Mouse (Mus musculus): Measurements from ENCODE around the gene Stk10. TPM values are rescaled to one million over a fixed set of nuclear protein-coding genes. Genes with fewer than 3 reads are reported as not detected.

Gene Stk10
- 7.0 TPM for polyA plus RNA-seq (2014; fragmentation: Illumina TruSeq; extraction: RNeasy Lipid Tissue Mini Kit (QIAGEN cat#74804); ENCODE audit: low read depth, low replicate concordance)

GRCm38 (mm10) chr11:32532765-32533481, at the start of gene Stk10:
TSS of gene Stk10 (plus strand) at chr11:32533305.

DNA sequence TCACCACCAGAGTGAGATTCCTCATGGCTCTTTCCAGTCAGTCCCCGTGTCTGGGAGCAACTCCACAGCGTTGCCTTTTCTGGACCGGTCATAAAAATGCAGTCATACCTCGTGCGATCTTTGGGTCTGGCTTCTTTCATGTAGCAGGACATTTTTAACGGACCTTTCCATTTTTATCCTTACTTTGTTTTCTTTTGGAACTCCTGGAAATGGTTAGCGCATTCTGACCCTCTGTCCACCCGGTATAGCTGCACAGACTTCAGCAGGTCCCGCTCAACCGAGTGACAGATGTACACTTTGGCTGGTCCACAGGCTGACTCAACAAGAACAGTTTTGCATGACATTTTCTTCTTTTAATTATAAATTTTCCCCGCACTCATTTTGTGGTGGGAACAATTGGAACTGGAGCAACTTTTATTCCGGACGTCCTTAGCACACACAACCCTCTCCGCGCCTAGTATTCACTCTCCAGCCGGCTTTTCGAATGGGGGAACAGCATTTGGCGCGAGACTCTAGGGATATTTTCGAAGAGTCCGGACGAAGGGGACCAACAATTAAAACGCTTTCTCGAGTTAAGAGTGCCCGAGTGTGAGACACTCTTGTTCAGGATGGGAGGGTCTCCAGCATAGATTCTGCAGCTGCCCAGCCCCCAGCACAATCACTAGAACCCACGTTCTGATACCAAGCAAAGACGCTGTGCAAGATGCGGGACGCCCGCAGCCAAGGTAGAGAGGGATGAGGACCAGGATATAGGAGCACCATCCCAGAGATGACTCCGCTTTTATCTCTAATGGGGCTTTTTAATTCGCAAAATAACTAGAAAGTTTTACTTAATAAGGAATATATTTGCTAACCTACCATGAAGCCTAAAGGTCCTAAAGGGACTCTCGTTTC, 987 bp upstream of the Stk10 start, which contains the start of gene Efcab9:
TSS of gene Efcab9 (minus strand) at position 211 of the 894 bp plus-strand sequence.

DNA sequence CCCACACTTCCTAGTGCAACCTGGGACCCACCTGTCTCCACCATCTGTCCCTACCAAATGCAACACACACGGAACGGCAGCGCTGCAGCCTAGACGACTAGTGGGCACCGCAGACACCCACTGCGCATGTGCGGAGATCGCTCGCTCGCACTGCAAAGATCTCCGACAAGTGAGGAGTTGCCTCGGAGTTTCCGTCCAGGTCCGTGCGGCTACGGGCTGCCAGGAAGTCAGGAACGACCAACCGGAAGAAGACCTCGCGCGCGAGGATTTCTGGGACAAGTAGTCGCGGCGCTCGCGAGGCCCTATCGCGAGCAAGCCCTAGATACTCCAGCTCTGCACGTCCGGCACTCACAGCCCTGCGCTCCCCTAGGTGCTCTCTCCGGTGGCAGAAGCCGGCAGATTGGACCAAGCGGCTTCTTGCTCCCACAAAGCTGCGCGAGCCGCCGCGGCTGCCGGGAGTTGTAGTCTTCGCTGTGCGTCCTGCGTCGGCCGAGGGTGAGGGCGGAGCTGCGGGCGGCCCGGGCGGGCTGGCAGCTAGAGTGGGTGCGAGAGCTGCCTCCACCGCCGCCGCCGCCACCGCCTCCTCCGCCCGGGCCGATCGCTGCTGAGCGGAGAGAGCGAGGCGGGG, 109.3 kb downstream of the Stk10 start, which contains the start of gene Fbxw11:
TSS of gene Fbxw11 (plus strand) at position 476 of the 628 bp plus-strand sequence.

Other genes starting within 250 kb of the Stk10 start
- 2,402 TPM for gene Hba-a1, start 249.8 kb upstream of the Stk10 start, polyA plus RNA-seq (2014; fragmentation: Illumina TruSeq; extraction: RNeasy Lipid Tissue Mini Kit (QIAGEN cat#74804); ENCODE audit: low read depth, low replicate concordance)
- not detected for gene Hbq1b, start 246.3 kb upstream of the Stk10 start, polyA plus RNA-seq (2014; fragmentation: Illumina TruSeq; extraction: RNeasy Lipid Tissue Mini Kit (QIAGEN cat#74804); ENCODE audit: low read depth, low replicate concordance)
- gene Hba-a2, start 236.8 kb upstream of the Stk10 start, polyA plus RNA-seq (2014; fragmentation: Illumina TruSeq; extraction: RNeasy Lipid Tissue Mini Kit (QIAGEN cat#74804); ENCODE audit: low read depth, low replicate concordance): 4,849 TPM
- 1.3 TPM for gene Hbq1a, start 233.2 kb upstream of the Stk10 start, polyA plus RNA-seq (2014; fragmentation: Illumina TruSeq; extraction: RNeasy Lipid Tissue Mini Kit (QIAGEN cat#74804); ENCODE audit: low read depth, low replicate concordance)
- 4.0 TPM for gene Sh3pxd2b, start 185.5 kb upstream of the Stk10 start, polyA plus RNA-seq (2014; fragmentation: Illumina TruSeq; extraction: RNeasy Lipid Tissue Mini Kit (QIAGEN cat#74804); ENCODE audit: low read depth, low replicate concordance)
- gene Ubtd2, start 77.9 kb upstream of the Stk10 start, polyA plus RNA-seq (2014; fragmentation: Illumina TruSeq; extraction: RNeasy Lipid Tissue Mini Kit (QIAGEN cat#74804); ENCODE audit: low read depth, low replicate concordance): 5.8 TPM
- gene Efcab9, start 1.2 kb upstream of the Stk10 start, polyA plus RNA-seq (2014; fragmentation: Illumina TruSeq; extraction: RNeasy Lipid Tissue Mini Kit (QIAGEN cat#74804); ENCODE audit: low read depth, low replicate concordance): not detected
- gene Fbxw11, start 109.4 kb downstream of the Stk10 start, polyA plus RNA-seq (2014; fragmentation: Illumina TruSeq; extraction: RNeasy Lipid Tissue Mini Kit (QIAGEN cat#74804); ENCODE audit: low read depth, low replicate concordance): 39.0 TPM

All from heart, adult 10 weeks (tissue).